Mouse (Mus musculus) layer of hippocampus, postnatal 14 days (tissue): ENCODE measurements around the gene Ntf3. TPM values are rescaled to one million over a fixed set of nuclear protein-coding genes. Genes with fewer than 3 reads are reported as not detected.

Source experiments
- DNase-seq, 2 experiments: peaks; one replicate each; pipeline ENCODE4 v3.0.0; 2021 to 2022; ENCODE audit warnings: low spot score in 2 of 2, mixed read lengths in 1 of 2
- long read RNA-seq, 2 experiments: library from polyadenylated mRNA; stranded (forward); transcript quantifications; one replicate each; pipeline ENCODE4 v2.0.0; 2021
- total RNA-seq, 2 experiments: library from RNA; stranded (reverse); gene quantifications; 2 replicates each; pipeline ENCODE4 v1.2.3; 2021

Gene Ntf3
- 10 to 100 TPM in 1 of 2 experiments, 1 to 10 TPM in 1; 8.7 to 11.3 TPM for total RNA-seq
- long read RNA-seq, experiment 1, partial matches to known transcripts, result 0 of 7 reads
- long read RNA-seq, experiment 1, other reads (novel, unspliced or antisense), result 3 of 7 reads
- long read RNA-seq, experiment 2, transcript Ntf3-203 (2 exons, 1,343 nt), result major isoform, 11 of 14 reads
- long read RNA-seq, experiment 2, partial matches to known transcripts, result 0 of 14 reads
- long read RNA-seq, experiment 2, other reads (novel, unspliced or antisense), result 3 of 14 reads

- DNase-seq, result no peak
Observed at GRCm38 (mm10) chr6:126166548-126167207, at the start of gene Ntf3. TSS of gene Ntf3 (minus strand) at chr6:126166910.

GRCm38 (mm10) chr6:126213330-126213729 lies 46.6 kb upstream of the Ntf3 start:
- DNase-seq, result no peak

- DNase-seq, result no peak
Observed at GRCm38 (mm10) chr6:126203366-126203765, 36.7 kb upstream of the Ntf3 start.

- DNase-seq, result no peak
Observed at GRCm38 (mm10) chr6:126202959-126203358, 36.2 kb upstream of the Ntf3 start.

- DNase-seq, result no peak
Observed at GRCm38 (mm10) chr6:126201721-126202120, 35.0 kb upstream of the Ntf3 start.

- DNase-seq, result no peak
Observed at GRCm38 (mm10) chr6:126199916-126200315, 33.2 kb upstream of the Ntf3 start.

- DNase-seq, result no peak
Observed at GRCm38 (mm10) chr6:126194760-126195159, 28.1 kb upstream of the Ntf3 start.

GRCm38 (mm10) chr6:126190218-126190871 lies 23.6 kb upstream of the Ntf3 start:
- DNase-seq, result no peak

GRCm38 (mm10) chr6:126187400-126187799 lies 20.7 kb upstream of the Ntf3 start:
- DNase-seq, result no peak

- DNase-seq, result no peak
Observed at GRCm38 (mm10) chr6:126186116-126186515, 19.4 kb upstream of the Ntf3 start.

- no peak for DNase-seq
Observed at GRCm38 (mm10) chr6:126172071-126172470, 5.4 kb upstream of the Ntf3 start.

GRCm38 (mm10) chr6:126170772-126171171 lies 4.1 kb upstream of the Ntf3 start:
- DNase-seq, result no peak

GRCm38 (mm10) chr6:126167731-126168130 lies 1.0 kb upstream of the Ntf3 start:
- peak in 1 of 2 experiments; percentile 73 for DNase-seq

- no peak for DNase-seq
Observed at GRCm38 (mm10) chr6:126167208-126167590, 489 bp upstream of the Ntf3 start.

GRCm38 (mm10) chr6:126165591-126166155 lies 1.0 kb downstream of the Ntf3 start:
- DNase-seq, result no peak

- DNase-seq, result no peak
Observed at GRCm38 (mm10) chr6:126164781-126165180, 1.9 kb downstream of the Ntf3 start.

GRCm38 (mm10) chr6:126163861-126164755 lies 2.6 kb downstream of the Ntf3 start:
- DNase-seq, result no peak

GRCm38 (mm10) chr6:126163181-126163621 lies 3.5 kb downstream of the Ntf3 start:
- no peak for DNase-seq

GRCm38 (mm10) chr6:126162351-126162758 lies 4.4 kb downstream of the Ntf3 start:
- DNase-seq, result no peak

GRCm38 (mm10) chr6:126161571-126162340 lies 5.0 kb downstream of the Ntf3 start:
- no peak for DNase-seq
